Mouse (Mus musculus) midbrain, embryonic 14.5 days (tissue): ENCODE results near the gene Nxf1. TPM values are rescaled to one million over a fixed set of nuclear protein-coding genes. Genes with fewer than 3 reads are reported as not detected.

Experiments
- ATAC-seq: fragments of 200-750 bp; cut with Nextera tagmentation; 2 replicates; pipeline ENCODE4 v1.8.0; 2017; ENCODE audit warnings: moderate number of reproducible peaks, moderate library complexity; ENCODE audit not compliant: low FRiP score, low TSS enrichment
- DNase-seq: peaks from one replicate; pipeline ENCODE4 v3.0.0-alpha.2; 2015
- H3K27ac ChIP-seq: fragments of 300-500 bp; sonication (generic); replicated peaks from 2 replicates; pipeline ENCODE4 v1.5.1; 2014; ENCODE audit warnings: mild to moderate bottlenecking, low read depth, low read length, moderate library complexity
- H3K27me3 ChIP-seq: fragments of 300-500 bp; sonication (generic); 2 replicates; pipeline ENCODE4 v1.6.1; 2014; ENCODE audit warnings: low read length, control low read depth, mixed read lengths; ENCODE audit not compliant: control insufficient read depth, insufficient read depth
- H3K36me3 ChIP-seq: fragments of 300-500 bp; sonication (generic); 2 replicates; pipeline ENCODE4 v1.6.1; 2014; ENCODE audit warnings: low read length, control low read depth; ENCODE audit not compliant: control insufficient read depth, insufficient read depth
- H3K4me1 ChIP-seq: fragments of 300-500 bp; sonication (generic); 2 replicates; pipeline ENCODE4 v1.6.1; 2014; ENCODE audit warnings: mild to moderate bottlenecking, antibody characterized with exemption, low read length, control low read depth; ENCODE audit not compliant: control insufficient read depth, insufficient read depth
- H3K4me2 ChIP-seq: fragments of 300-500 bp; sonication (generic); 2 replicates; pipeline ENCODE4 v1.6.1; 2014; ENCODE audit warnings: mild to moderate bottlenecking, low read length, moderate library complexity
- H3K4me3 ChIP-seq: fragments of 300-500 bp; sonication (generic); replicated peaks from 2 replicates; pipeline ENCODE4 v1.5.1; 2014; ENCODE audit warnings: low read depth, low read length
- H3K9ac ChIP-seq: fragments of 300-500 bp; sonication (generic); replicated peaks from 2 replicates; pipeline ENCODE4 v1.6.1; 2014; ENCODE audit warnings: mild to moderate bottlenecking, low read length, moderate library complexity
- H3K9me3 ChIP-seq: fragments of 300-500 bp; sonication (generic); 2 replicates; pipeline ENCODE4 v1.6.1; 2016; ENCODE audit warnings: low read length, control low read depth, mixed read lengths; ENCODE audit not compliant: control insufficient read depth
- WGBS: fragments of 180-500 bp; shearing (Covaris S2); extraction: QIAGEN DNeasy Blood & Tissue Kit; methylation state at CpG from one replicate; pipeline ENCODE4 v1.1.7; 2014; 5-methylcytosine and 5-hydroxymethylcytosine counted together
- polyA plus RNA-seq: library from polyadenylated mRNA; unstranded; fragments of >200 nt; fragmentation: Nextera tagmentation; extraction: Ambion mirVana; gene quantifications from 2 replicates; pipeline ENCODE4 v1.2.1, GENCODE M21; 2014

The Nxf1 gene
- polyA plus RNA-seq, 1 experiment from 2014 or later: 171 TPM

DNA sequence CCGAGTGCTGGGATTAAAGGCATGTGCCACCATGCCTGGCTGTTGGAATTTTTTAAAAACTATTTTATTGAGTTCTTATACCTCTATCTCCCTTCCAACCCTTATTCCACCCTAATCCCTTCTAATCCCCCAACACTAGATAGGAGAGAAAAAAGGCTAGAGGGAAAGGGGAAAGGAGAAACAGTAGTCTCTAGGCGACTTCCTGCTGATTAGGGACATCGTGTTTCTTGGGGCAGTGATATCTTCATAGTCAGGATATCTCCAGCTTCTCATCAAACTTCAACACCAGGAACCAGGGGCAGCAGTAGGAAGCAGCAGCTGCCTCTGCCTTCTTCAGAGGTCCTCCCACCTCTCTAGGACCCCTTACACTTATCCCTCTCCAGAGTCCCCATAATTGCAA is 22.5 kb upstream of the Nxf1 start:
- Histone ChIP-seq H3K4me2 (no peak overlapping the region), H3K9me3 (no peaks in the 10 kb centered on the region), H3K36me3 (peaks cover 15% of the 10 kb centered on the region), H3K9ac (no peak overlapping the region), H3K27ac (no peak overlapping the region), H3K27me3 (no peaks in the 10 kb centered on the region), H3K4me3 (no peak overlapping the region), H3K4me1 (0 out of 2 replicates have a peak, but pooled peaks cover 3% of the 10 kb centered on the region)
- ATAC-seq (no peak), DNase-seq (no peak)
- 85% methylated on average over 3 of the region's 3 CpGs for WGBS

DNA sequence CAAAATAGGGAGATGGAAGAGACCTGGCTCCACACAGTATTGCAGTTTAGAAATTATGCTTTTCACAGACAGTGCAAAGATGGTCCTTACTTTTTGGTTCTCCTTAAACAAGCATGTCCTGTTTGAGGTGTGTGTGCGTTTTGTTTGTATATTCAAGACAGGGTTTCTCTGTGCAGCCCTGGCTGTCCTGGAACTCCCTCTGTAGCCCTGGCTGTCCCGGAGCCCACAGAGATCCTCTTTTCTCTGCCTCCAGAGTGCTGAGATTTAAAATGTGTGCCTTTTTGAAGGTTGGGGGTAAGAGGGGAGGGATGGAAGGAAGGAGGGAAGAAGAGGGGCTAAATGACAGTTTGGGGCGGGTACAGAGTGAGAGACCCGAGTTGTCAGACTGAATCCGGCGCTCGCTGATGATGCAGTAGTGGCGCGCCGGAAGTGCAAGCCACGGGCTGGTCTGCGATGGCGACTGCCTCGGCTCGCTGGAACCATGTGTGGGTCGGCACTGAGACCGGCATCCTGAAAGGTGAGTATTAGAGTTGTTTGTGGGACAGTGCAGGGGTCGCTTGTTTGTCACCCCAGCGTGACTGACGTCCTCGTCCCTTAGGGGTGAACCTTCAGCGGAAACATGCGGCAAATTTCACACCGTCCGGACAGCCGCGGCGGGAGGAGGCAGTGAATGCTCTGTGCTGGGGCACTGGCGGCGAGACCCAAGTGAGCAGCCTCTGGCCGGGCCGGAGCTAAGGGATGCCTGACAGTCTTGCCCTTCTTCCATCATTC is 21.3 kb upstream of the Nxf1 start, which contains the start of gene Wdr74:
Gene Wdr74 (plus strand): TSS at position 439 of the 771 bp plus-strand sequence.
- H3K9ac ChIP-seq: peak within 1 kb of the TSS; percentile 57
- ATAC-seq (peak; percentile 94), DNase-seq (peak; percentile 97)
- H3K36me3 ChIP-seq: peaks cover 28% of the 10 kb centered on the region
- H3K27me3 ChIP-seq: no peaks in the 10 kb centered on the region
- peak within 1 kb of the TSS; percentile 82 for H3K4me3 ChIP-seq
- peaks cover 5% of the 10 kb centered on the region for H3K4me1 ChIP-seq
- H3K9me3 ChIP-seq: no peaks in the 10 kb centered on the region
- H3K27ac ChIP-seq: peak within 1 kb of the TSS; percentile 81
- H3K4me2 ChIP-seq: peak within 1 kb of the TSS; percentile 68
- under 1% methylated on average over 32 of the region's 32 CpGs for WGBS

DNA sequence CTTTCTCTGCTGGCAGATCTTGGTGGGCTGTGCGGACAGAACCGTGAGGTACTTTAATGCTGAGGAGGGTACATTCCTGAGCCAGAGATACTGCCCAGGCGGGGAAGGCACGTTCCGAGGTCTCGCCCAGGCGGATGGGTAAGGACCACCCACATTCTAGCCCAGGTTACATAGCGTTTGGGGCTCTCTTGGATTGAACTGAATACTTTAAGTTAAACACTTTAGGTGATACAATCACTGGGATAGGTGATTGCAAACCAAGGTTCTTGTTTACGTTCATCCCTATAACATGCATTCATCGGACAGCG is 20.8 kb upstream of the Nxf1 start:
- Histone ChIP-seq H3K36me3 (peaks cover 29% of the 10 kb centered on the region), H3K9ac (peak overlapping the region; percentile 57), H3K4me1 (peaks cover 11% of the 10 kb centered on the region), H3K4me3 (peak overlapping the region; percentile 82), H3K27ac (no peak overlapping the region), H3K27me3 (no peaks in the 10 kb centered on the region), H3K4me2 (peak overlapping the region; percentile 68), H3K9me3 (no peaks in the 10 kb centered on the region)
- 3% methylated on average over 11 of the region's 11 CpGs for WGBS
- no peak for DNase-seq
- peak; percentile 39; the same call in 1 of the 2 replicates for ATAC-seq

DNA sequence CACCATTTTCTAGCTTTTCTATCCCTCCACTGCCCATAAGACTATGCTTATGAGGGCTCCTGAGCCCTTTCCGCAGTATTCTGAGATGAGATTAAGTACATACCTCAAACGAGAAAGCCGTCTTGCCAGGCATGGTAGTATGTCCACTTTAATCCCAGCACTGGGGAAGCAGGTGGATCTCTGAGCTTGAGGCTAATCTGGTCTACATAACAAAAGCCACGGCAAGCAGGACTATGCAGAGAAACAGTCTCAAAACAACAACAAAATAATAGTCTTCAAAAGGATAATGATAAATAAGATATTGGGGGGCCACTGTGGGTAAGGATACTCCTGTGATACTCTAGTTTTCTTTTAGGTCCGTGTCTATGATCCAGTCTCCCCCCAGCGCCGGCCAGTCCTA is 18.0 kb upstream of the Nxf1 start:
- H3K9ac ChIP-seq: no peak overlapping the region
- H3K27me3 ChIP-seq: no peaks in the 10 kb centered on the region
- no peaks in the 10 kb centered on the region for H3K9me3 ChIP-seq
- peaks cover 35% of the 10 kb centered on the region for H3K36me3 ChIP-seq
- 89% methylated on average over 7 of the region's 7 CpGs for WGBS
- no peak for ATAC-seq
- no peak overlapping the region for H3K27ac ChIP-seq
- no peak overlapping the region for H3K4me3 ChIP-seq
- H3K4me1 ChIP-seq: peaks cover 19% of the 10 kb centered on the region
- no peak for DNase-seq
- no peak overlapping the region for H3K4me2 ChIP-seq

DNA sequence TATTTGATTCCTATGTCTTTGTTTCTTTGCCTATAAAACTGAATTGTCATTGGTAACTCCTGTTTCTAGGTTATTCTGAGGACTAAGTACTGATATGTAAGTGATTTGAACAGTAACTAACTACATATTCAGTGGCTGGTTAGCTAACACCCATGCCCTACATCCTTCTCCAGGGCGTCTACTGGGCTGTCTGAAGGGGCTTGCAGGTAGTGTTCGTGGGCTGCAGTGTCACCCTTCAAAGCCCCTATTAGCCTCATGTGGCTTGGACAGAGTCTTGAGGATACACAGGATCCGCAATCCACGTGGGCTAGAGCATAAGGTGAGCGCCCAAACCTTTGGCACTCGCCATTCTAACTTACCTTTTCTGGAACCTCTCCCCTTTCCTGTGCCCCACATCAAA is 17.2 kb upstream of the Nxf1 start:
- 92% methylated on average over 6 of the region's 6 CpGs for WGBS
- no peak for ATAC-seq
- no peak overlapping the region for H3K27ac ChIP-seq
- no peaks in the 10 kb centered on the region for H3K9me3 ChIP-seq
- no peak overlapping the region for H3K4me3 ChIP-seq
- H3K9ac ChIP-seq: no peak overlapping the region
- no peaks in the 10 kb centered on the region for H3K27me3 ChIP-seq
- peaks cover 19% of the 10 kb centered on the region for H3K4me1 ChIP-seq
- peaks cover 40% of the 10 kb centered on the region for H3K36me3 ChIP-seq
- no peak for DNase-seq
- H3K4me2 ChIP-seq: no peak overlapping the region

DNA sequence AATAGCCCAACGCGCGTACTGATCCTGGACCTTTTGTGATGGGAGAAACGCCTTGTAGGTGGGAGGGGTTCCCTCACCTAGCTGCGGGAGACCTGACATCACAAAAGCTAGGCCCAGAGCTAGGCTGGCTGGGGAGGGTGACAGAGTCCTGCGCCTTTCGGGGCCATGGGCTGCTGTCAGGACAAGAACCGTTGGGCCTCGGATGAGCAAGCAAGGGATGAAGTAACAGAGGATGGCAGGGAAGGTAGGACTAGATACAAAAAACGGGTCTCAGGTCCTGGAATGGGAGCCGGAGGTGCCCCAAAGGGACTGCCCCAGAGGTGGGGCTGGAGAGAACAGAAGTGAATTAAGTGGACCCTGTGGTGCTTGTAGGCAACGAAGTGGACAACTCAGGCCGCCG is 16.3 kb upstream of the Nxf1 start, which contains the start of gene 1700092M07Rik:
Gene 1700092M07Rik (plus strand): TSS at position 116 of the 400 bp plus-strand sequence.
- DNase-seq (no peak), ATAC-seq (no peak)
- H3K4me2 ChIP-seq: peak within 1 kb of the TSS; percentile 56
- no peaks in the 10 kb centered on the region for H3K9me3 ChIP-seq
- peak within 1 kb of the TSS; percentile 94 for H3K27ac ChIP-seq
- H3K4me3 ChIP-seq: peak within 1 kb of the TSS; percentile 74
- H3K4me1 ChIP-seq: peaks cover 15% of the 10 kb centered on the region
- peaks cover 50% of the 10 kb centered on the region for H3K36me3 ChIP-seq
- H3K9ac ChIP-seq: peak within 1 kb of the TSS; percentile 56
- no peaks in the 10 kb centered on the region for H3K27me3 ChIP-seq
- WGBS: 62% methylated on average over 14 of the region's 14 CpGs

DNA sequence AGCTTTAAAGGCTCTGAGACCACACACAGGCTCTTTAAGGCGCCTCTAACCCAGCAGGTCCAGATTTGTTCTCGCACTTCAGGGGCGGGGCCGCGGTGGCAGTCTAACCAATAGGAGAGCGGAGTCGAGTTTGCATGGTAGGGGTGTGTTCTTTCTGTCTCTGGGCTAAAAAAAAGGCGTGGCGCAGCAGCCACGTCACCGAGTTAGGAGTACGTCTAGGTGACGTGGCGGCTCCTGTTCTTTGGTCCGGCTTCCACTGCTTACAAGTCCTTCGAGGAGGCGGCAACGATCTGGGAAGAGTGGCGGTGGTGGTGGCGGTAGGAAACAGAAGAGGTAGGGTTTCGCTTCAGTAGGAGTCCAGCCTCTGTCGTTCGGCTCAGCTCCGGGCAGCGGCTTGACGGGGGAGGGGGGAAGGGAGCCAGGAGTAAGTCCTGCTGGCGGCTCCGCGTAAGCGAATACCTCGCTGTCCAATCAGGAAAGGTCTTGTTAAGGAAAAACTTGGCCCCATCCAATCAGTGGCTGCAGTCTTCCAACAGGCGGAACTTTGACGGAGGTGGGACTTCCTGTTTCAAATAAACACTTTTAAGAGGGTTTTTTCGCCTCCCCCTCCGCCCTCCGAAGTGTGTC is 15.5 kb upstream of the Nxf1 start, which contains the start of gene Stx5a:
Gene Stx5a (plus strand): TSS at position 171 of the 627 bp plus-strand sequence.
- H3K9ac ChIP-seq: peak within 1 kb of the TSS; percentile 71
- H3K4me1 ChIP-seq: peaks cover 15% of the 10 kb centered on the region
- no peaks in the 10 kb centered on the region for H3K9me3 ChIP-seq
- H3K36me3 ChIP-seq: peaks cover 57% of the 10 kb centered on the region
- WGBS: under 1% methylated on average over 36 of the region's 36 CpGs
- H3K27me3 ChIP-seq: no peaks in the 10 kb centered on the region
- ATAC-seq (peak; percentile 99), DNase-seq (peak; percentile 97)
- H3K4me2 ChIP-seq: peak within 1 kb of the TSS; percentile 81
- H3K27ac ChIP-seq: peak within 1 kb of the TSS; percentile 94
- peak within 1 kb of the TSS; percentile 74 for H3K4me3 ChIP-seq

DNA sequence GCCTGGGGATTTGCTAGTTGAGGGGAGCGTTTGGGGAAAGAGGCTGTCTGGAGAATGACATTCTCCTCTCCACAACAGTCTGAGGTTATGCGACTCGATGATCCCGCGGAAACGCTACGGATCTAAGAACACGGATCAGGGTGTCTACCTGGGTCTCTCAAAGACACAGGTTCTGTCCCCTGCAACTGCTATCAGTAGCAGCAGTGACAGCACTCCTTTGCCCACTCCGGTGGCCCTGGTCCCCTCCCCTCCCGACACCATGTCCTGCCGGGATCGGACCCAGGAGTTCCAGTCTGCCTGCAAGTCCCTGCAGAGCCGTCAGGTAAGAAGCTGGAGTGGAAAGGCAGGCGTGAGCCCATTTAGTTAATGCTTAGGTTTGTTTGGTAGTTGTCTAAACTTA is 14.7 kb upstream of the Nxf1 start:
- no peaks in the 10 kb centered on the region for H3K27me3 ChIP-seq
- ATAC-seq (no peak), DNase-seq (no peak)
- H3K9me3 ChIP-seq: no peaks in the 10 kb centered on the region
- H3K9ac ChIP-seq: peak overlapping the region; percentile 71
- peak overlapping the region; percentile 81 for H3K4me2 ChIP-seq
- H3K27ac ChIP-seq: peak overlapping the region; percentile 94
- H3K36me3 ChIP-seq: peaks cover 64% of the 10 kb centered on the region
- H3K4me1 ChIP-seq: peaks cover 15% of the 10 kb centered on the region
- WGBS: 27% methylated on average over 14 of the region's 14 CpGs
- H3K4me3 ChIP-seq: peak overlapping the region; percentile 74
